Mouse (Mus musculus) kidney, adult 2 months (tissue): Measurements from ENCODE around the gene Dnaaf1.

Source experiments
- CTCF ChIP-seq: fragments of 200-500 bp; conservative IDR thresholded peaks from 2 replicates; pipeline ENCODE4 v1.5.1; 2011; ENCODE audit warnings: low read depth, mild to moderate bottlenecking, control low read depth, low read length, moderate library complexity, mixed read lengths; ENCODE audit not compliant: insufficient read depth, insufficient read length
- POLR2A ChIP-seq: fragments of 200-500 bp; IDR thresholded peaks from one replicate; pipeline ENCODE4 v1.6.1; 2011; ENCODE audit warnings: low read depth, low read length, control low read depth

- TF ChIP-seq POLR2A (no peak), CTCF (no peak)
Measured at GRCm38 (mm10) chr8:119580441-119581161, 5.6 kb downstream of the Dnaaf1 start.
